ENCODE assay signal across 8 mouse cellular contexts in the genomic region with DNA sequence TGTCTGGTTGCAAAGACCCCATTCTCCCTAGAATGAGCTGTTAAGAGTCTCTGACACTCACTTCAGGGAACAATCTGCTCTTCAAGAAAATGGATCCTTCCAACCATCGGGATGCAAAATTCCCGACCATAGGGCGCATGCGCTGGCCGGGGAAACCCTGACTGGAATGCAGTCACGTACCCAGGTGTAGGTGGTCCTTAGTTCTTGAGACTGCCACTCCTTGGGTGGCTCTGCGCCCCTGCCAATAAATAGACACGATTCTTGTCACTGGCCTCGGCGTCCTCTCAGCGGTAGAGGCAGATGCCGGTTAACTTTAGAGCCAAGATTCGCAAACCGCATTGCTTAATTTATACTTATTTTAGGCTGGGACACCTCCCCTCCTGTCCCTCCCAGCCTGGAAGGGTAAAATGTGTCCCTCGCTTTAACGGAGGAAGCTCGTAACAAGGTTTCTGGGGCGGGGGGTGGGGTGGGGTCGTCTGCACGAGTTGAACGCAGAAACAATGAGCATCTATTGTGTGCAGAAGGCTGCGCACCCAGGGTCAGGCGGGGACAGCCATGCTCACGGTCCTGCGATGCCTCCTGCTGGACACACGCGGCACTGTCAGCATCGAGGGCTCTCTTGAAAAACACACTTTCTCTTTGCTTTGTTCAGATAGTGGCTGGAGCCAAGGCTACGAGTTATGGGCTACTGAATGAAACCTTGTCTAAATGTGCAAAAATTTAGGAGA. TPM values are rescaled to one million over a fixed set of nuclear protein-coding genes. Genes with fewer than 3 reads are reported as not detected.
DNase-seq lines count a peak whose midpoint lies in the region; ATAC-seq lines count a peak whose summit lies in the region.

No protein-coding gene starts in this region.

- peak; percentile 51 for ATAC-seq in inflammation-experienced regulatory T-cells, adult 6 months
- ATAC-seq in megakaryocyte progenitor cell, adult 5-6 weeks (replicated peaks; ENCODE audit: poor library complexity): peak; percentile 65

- peak; percentile 83 for DNase-seq in adrenal gland, adult 8-10 months
- DNase-seq in embryo, embryonic 10.5 days (ENCODE audit: low spot score): peak; percentile 96
- DNase-seq in gastrocnemius, postnatal 14 days: peak; percentile 89
- peak; percentile 90 to 94 for DNase-seq in left cerebral cortex, postnatal 14 days (ENCODE audit: low spot score in 2 of 2)
- DNase-seq in right cerebral cortex, postnatal 10 days (ENCODE audit: low spot score in 2 of 2): peak; percentile 93
- DNase-seq in urinary bladder, postnatal 4 days (ENCODE audit: low spot score in 2 of 2): peak; percentile 83 to 88

- intact Hi-C loops in gastrocnemius, postnatal 14 days (cut with DNase I; ENCODE audit: low total_unique reads): no loop called here
- intact Hi-C loops in left cerebral cortex, postnatal 14 days (cut with DNase I): no loop called here

RNA-seq across cellular contexts. Expression of gene Eef2, which starts 1.6 kb away (rescaled TPM):
- 1,000 to 10,000 TPM; 1,447 to 1,655 (median 1,598) TPM for total RNA-seq in adrenal gland, adult 8-10 months (2022)
- total RNA-seq in gastrocnemius, postnatal 14 days (2021): 100 to 1,000 TPM; 892 to 898 TPM
- polyA plus RNA-seq in inflammation-experienced regulatory T-cells, adult 6 months (2017; shearing (Covaris generic)): 1,000 to 10,000 TPM in 1 of 3 experiments, 100 to 1,000 TPM in 2; 925 to 1,158 (median 972) TPM
- total RNA-seq in left cerebral cortex, postnatal 14 days (2021): 100 to 1,000 TPM; 936 to 941 TPM
- 526 and 599 TPM in 2 replicates for total RNA-seq in megakaryocyte progenitor cell, adult 5-6 weeks (2015)
- 1,508 and 1,553 TPM in 2 replicates for total RNA-seq in megakaryocyte progenitor cell, adult 5-6 weeks (2017)

RNA-seq across cellular contexts. Expression of gene Pias4, which starts 7.1 kb away (rescaled TPM):
- total RNA-seq in adrenal gland, adult 8-10 months (2022): 10 to 100 TPM; 22.8 to 32.5 (median 30.1) TPM
- total RNA-seq in gastrocnemius, postnatal 14 days (2021): 10 to 100 TPM; 12.3 to 12.8 TPM
- 10 to 100 TPM; 15.4 to 21.5 (median 17.1) TPM for polyA plus RNA-seq in inflammation-experienced regulatory T-cells, adult 6 months (2017; shearing (Covaris generic))
- total RNA-seq in left cerebral cortex, postnatal 14 days (2021): 10 to 100 TPM; 23.7 to 29.9 TPM
- total RNA-seq in megakaryocyte progenitor cell, adult 5-6 weeks (2015): 9.4 and 10.0 TPM in 2 replicates
- total RNA-seq in megakaryocyte progenitor cell, adult 5-6 weeks (2017): 9.4 and 9.8 TPM in 2 replicates

RNA-seq across cellular contexts. Expression of gene Dapk3, which starts 8.0 kb away (rescaled TPM):
- 10 to 100 TPM; 67.7 to 88.0 (median 81.8) TPM for total RNA-seq in adrenal gland, adult 8-10 months (2022)
- 10 to 100 TPM; 21.2 to 24.8 TPM for total RNA-seq in gastrocnemius, postnatal 14 days (2021)
- polyA plus RNA-seq in inflammation-experienced regulatory T-cells, adult 6 months (2017; shearing (Covaris generic)): 1 to 10 TPM; 3.1 to 5.4 (median 3.6) TPM
- total RNA-seq in left cerebral cortex, postnatal 14 days (2021): 10 to 100 TPM; 72.2 to 73.3 TPM
- 15.5 and 17.2 TPM in 2 replicates for total RNA-seq in megakaryocyte progenitor cell, adult 5-6 weeks (2015)
- 37.2 and 54.7 TPM in 2 replicates for total RNA-seq in megakaryocyte progenitor cell, adult 5-6 weeks (2017)

RNA-seq across cellular contexts. Expression of gene 4930442H23Rik, which starts 8.9 kb away (rescaled TPM):
- not detected for total RNA-seq in adrenal gland, adult 8-10 months (2022)
- not detected for total RNA-seq in gastrocnemius, postnatal 14 days (2021)
- not detected for polyA plus RNA-seq in inflammation-experienced regulatory T-cells, adult 6 months (2017; shearing (Covaris generic))
- not detected for total RNA-seq in left cerebral cortex, postnatal 14 days (2021)
- total RNA-seq in megakaryocyte progenitor cell, adult 5-6 weeks (2015): not detected in 2 replicates
- not detected in 2 replicates for total RNA-seq in megakaryocyte progenitor cell, adult 5-6 weeks (2017)

RNA-seq across cellular contexts. Expression of gene Nmrk2, which starts 27.1 kb away (rescaled TPM):
- total RNA-seq in adrenal gland, adult 8-10 months (2022): not detected
- total RNA-seq in gastrocnemius, postnatal 14 days (2021): 1 to 10 TPM; 1.8 to 5.5 TPM
- under 1 TPM in 2 of 3 experiments, not detected in 1; 0.17 to 0.28 TPM for polyA plus RNA-seq in inflammation-experienced regulatory T-cells, adult 6 months (2017; shearing (Covaris generic))
- under 1 TPM in 1 of 2 experiments, not detected in 1; 0.17 TPM for total RNA-seq in left cerebral cortex, postnatal 14 days (2021)
- total RNA-seq in megakaryocyte progenitor cell, adult 5-6 weeks (2015): not detected in 2 replicates
- total RNA-seq in megakaryocyte progenitor cell, adult 5-6 weeks (2017): not detected in 2 replicates

Comparison
In these comparisons a context has a peak if more than half of its experiments do, and no peak if none do; other contexts are left out.
1. Peak in every context shown above with its lines: DNase-seq and ATAC-seq.